Mouse (Mus musculus) urinary bladder, postnatal 14 days (tissue): ENCODE measurements around the gene Olfr1106.

Source experiments
- DNase-seq: peaks from one replicate; pipeline ENCODE4 v3.0.0; 2021; ENCODE audit warnings: low spot score

The Olfr1106 gene

DNA sequence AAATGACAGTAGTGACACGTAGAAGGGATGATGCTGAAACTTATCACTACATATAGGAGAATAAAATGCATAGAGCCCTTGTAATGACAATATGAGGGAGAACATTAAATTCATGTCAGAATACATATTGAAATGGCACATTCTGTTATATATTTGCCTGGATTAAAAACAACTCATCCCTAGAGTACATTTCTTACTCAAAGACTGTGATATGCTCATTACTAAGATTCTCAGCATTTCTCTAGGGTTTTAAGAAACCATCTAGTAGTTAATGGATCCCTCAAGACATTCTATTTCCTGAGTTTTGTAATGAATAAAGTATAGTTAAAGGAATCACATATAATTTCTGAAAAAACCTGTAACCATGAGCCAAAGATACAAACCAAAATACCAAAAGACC lies at the start of gene Olfr1106:
TSS of gene Olfr1106 (minus strand) at position 101 of the 400 bp plus-strand sequence.
- no peak for DNase-seq

GRCm38 (mm10) chr2:87095908-87096307 lies 43.8 kb upstream of the Olfr1106 start, which contains the start of gene Olfr1109:
Gene Olfr1109 (minus strand): TSS chr2:87096008.
- DNase-seq, result no peak

- no peak for DNase-seq
These were observed 23.6 kb upstream of the Olfr1106 start, which contains the start of gene Olfr1107 for GRCm38 (mm10) chr2:87075717-87076116. Gene Olfr1107 (minus strand): TSS chr2:87075817.

GRCm38 (mm10) chr2:87036431-87036830 lies 15.6 kb downstream of the Olfr1106 start, which contains the start of gene Olfr1105:
Gene Olfr1105 (minus strand): TSS chr2:87036531.
- DNase-seq, result no peak

GRCm38 (mm10) chr2:87026980-87027379 lies 25.1 kb downstream of the Olfr1106 start, which contains the start of gene Olfr1104:
Gene Olfr1104 (minus strand): TSS chr2:87027080.
- no peak for DNase-seq

DNA sequence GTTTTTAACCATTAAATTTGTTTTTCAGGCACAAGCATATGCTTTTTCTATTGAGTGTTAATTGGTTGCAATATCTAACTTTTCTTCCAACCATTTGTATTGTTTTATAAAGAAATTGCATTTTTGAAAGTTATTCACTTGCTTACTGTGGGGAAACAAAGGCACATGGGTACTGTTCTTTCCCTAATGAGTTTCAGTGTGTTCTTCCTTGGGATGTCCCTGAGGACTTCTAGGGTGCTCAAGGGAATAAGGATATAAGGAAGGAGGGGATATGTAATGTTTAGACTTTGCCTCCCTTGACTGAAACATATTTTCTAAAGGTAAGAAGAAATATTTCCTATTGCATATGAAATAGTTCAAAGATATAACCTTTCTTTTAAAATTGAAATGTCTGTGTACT lies 54.0 kb downstream of the Olfr1106 start, which contains the start of gene Olfr1102:
TSS of gene Olfr1102 (plus strand) at position 301 of the 400 bp plus-strand sequence.
- no peak for DNase-seq
